Mouse (Mus musculus) midbrain, embryonic 14.5 days (tissue): ENCODE measurements around the gene Insig1. TPM values are rescaled to one million over a fixed set of nuclear protein-coding genes. Genes with fewer than 3 reads are reported as not detected.
A peak's percentile ranks its signal among the peaks of the same experiment; 100 is the strongest.

Source experiments
- ATAC-seq: fragments of 200-750 bp; cut with Nextera tagmentation; 2 replicates; pipeline ENCODE4 v1.8.0; 2017; ENCODE audit warnings: moderate number of reproducible peaks, moderate library complexity; ENCODE audit not compliant: low FRiP score, low TSS enrichment
- DNase-seq: peaks from one replicate; pipeline ENCODE4 v3.0.0-alpha.2; 2015
- H3K27ac ChIP-seq: fragments of 300-500 bp; sonication (generic); replicated peaks from 2 replicates; pipeline ENCODE4 v1.5.1; 2014; ENCODE audit warnings: mild to moderate bottlenecking, low read depth, low read length, moderate library complexity
- H3K27me3 ChIP-seq: fragments of 300-500 bp; sonication (generic); 2 replicates; pipeline ENCODE4 v1.6.1; 2014; ENCODE audit warnings: low read length, control low read depth, mixed read lengths; ENCODE audit not compliant: control insufficient read depth, insufficient read depth
- H3K36me3 ChIP-seq: fragments of 300-500 bp; sonication (generic); 2 replicates; pipeline ENCODE4 v1.6.1; 2014; ENCODE audit warnings: low read length, control low read depth; ENCODE audit not compliant: control insufficient read depth, insufficient read depth
- H3K4me1 ChIP-seq: fragments of 300-500 bp; sonication (generic); 2 replicates; pipeline ENCODE4 v1.6.1; 2014; ENCODE audit warnings: mild to moderate bottlenecking, antibody characterized with exemption, low read length, control low read depth; ENCODE audit not compliant: control insufficient read depth, insufficient read depth
- H3K4me2 ChIP-seq: fragments of 300-500 bp; sonication (generic); 2 replicates; pipeline ENCODE4 v1.6.1; 2014; ENCODE audit warnings: mild to moderate bottlenecking, low read length, moderate library complexity
- H3K4me3 ChIP-seq: fragments of 300-500 bp; sonication (generic); replicated peaks from 2 replicates; pipeline ENCODE4 v1.5.1; 2014; ENCODE audit warnings: low read depth, low read length
- H3K9ac ChIP-seq: fragments of 300-500 bp; sonication (generic); replicated peaks from 2 replicates; pipeline ENCODE4 v1.6.1; 2014; ENCODE audit warnings: mild to moderate bottlenecking, low read length, moderate library complexity
- H3K9me3 ChIP-seq: fragments of 300-500 bp; sonication (generic); 2 replicates; pipeline ENCODE4 v1.6.1; 2016; ENCODE audit warnings: low read length, control low read depth, mixed read lengths; ENCODE audit not compliant: control insufficient read depth
- whole genome bisulfite sequencing: fragments of 180-500 bp; shearing (Covaris S2); extraction: QIAGEN DNeasy Blood & Tissue Kit; methylation state at CpG from one replicate; pipeline ENCODE4 v1.1.7; 2014; 5-methylcytosine and 5-hydroxymethylcytosine counted together
- polyA plus RNA-seq: library from polyadenylated mRNA; unstranded; fragments of >200 nt; fragmentation: Nextera tagmentation; extraction: Ambion mirVana; gene quantifications from 2 replicates; pipeline ENCODE4 v1.2.1, GENCODE M21; 2014

The Insig1 gene
- polyA plus RNA-seq, 1 experiment from 2014 or later = 94.3 TPM

GRCm38 (mm10) chr5:28037639-28038038 lies 33.5 kb upstream of the Insig1 start:
- Histone ChIP-seq H3K4me2 (no peak overlapping the region), H3K36me3 (no peaks in the 10 kb centered on the region), H3K4me3 (no peak overlapping the region), H3K9ac (no peak overlapping the region), H3K27me3 (no peaks in the 10 kb centered on the region), H3K4me1 (no peaks in the 10 kb centered on the region), H3K27ac (no peak overlapping the region), H3K9me3 (no peaks in the 10 kb centered on the region)
- WGBS = 57% methylated on average over 5 of the region's 5 CpGs
- DNase-seq (peak; percentile 3), ATAC-seq (no peak)

GRCm38 (mm10) chr5:28038115-28038514 lies 33.0 kb upstream of the Insig1 start:
- 50% methylated on average over 2 of the region's 2 CpGs for WGBS
- no peaks in the 10 kb centered on the region for H3K36me3 ChIP-seq
- no peaks in the 10 kb centered on the region for H3K4me1 ChIP-seq
- no peak overlapping the region for H3K27ac ChIP-seq
- no peak overlapping the region for H3K4me2 ChIP-seq
- no peak overlapping the region for H3K9ac ChIP-seq
- ATAC-seq = peak; percentile 24; the same call in 1 of the 2 replicates
- H3K9me3 ChIP-seq = no peaks in the 10 kb centered on the region
- no peak overlapping the region for H3K4me3 ChIP-seq
- peak; percentile 37 for DNase-seq
- no peaks in the 10 kb centered on the region for H3K27me3 ChIP-seq

GRCm38 (mm10) chr5:28039746-28040655 lies 31.2 kb upstream of the Insig1 start:
- DNase-seq = no peak
- Histone ChIP-seq H3K27ac (no peak overlapping the region), H3K4me3 (no peak overlapping the region), H3K4me2 (no peak overlapping the region), H3K9ac (no peak overlapping the region), H3K27me3 (no peaks in the 10 kb centered on the region), H3K36me3 (no peaks in the 10 kb centered on the region), H3K9me3 (peaks cover 6% of the 10 kb centered on the region; the same call in 1 of the 2 replicates), H3K4me1 (no peaks in the 10 kb centered on the region)
- no peak for ATAC-seq
- 84% methylated on average over 7 of the region's 7 CpGs for WGBS

GRCm38 (mm10) chr5:28040726-28041125 lies 30.4 kb upstream of the Insig1 start:
- 91% methylated on average over 3 of the region's 3 CpGs for WGBS
- Histone ChIP-seq H3K4me1 (no peaks in the 10 kb centered on the region), H3K4me3 (no peak overlapping the region), H3K27me3 (no peaks in the 10 kb centered on the region), H3K36me3 (no peaks in the 10 kb centered on the region), H3K4me2 (no peak overlapping the region), H3K27ac (no peak overlapping the region), H3K9me3 (peaks cover 7% of the 10 kb centered on the region; the same call in 1 of the 2 replicates), H3K9ac (no peak overlapping the region)
- ATAC-seq (no peak), DNase-seq (no peak)

GRCm38 (mm10) chr5:28042021-28042420 lies 29.1 kb upstream of the Insig1 start:
- H3K4me1 ChIP-seq = no peaks in the 10 kb centered on the region
- no peak for DNase-seq
- H3K36me3 ChIP-seq = no peaks in the 10 kb centered on the region
- H3K27ac ChIP-seq = no peak overlapping the region
- no peak for ATAC-seq
- peaks cover 7% of the 10 kb centered on the region; the same call in 1 of the 2 replicates for H3K9me3 ChIP-seq
- H3K4me3 ChIP-seq = no peak overlapping the region
- 95% methylated on average over 3 of the region's 3 CpGs for WGBS
- H3K4me2 ChIP-seq = no peak overlapping the region
- H3K27me3 ChIP-seq = no peaks in the 10 kb centered on the region
- H3K9ac ChIP-seq = no peak overlapping the region

- H3K9ac ChIP-seq = no peak overlapping the region
- H3K4me3 ChIP-seq = no peak overlapping the region
- ATAC-seq (no peak), DNase-seq (no peak)
- 74% methylated on average over 2 of the region's 2 CpGs for WGBS
- no peak overlapping the region for H3K4me2 ChIP-seq
- no peak overlapping the region for H3K27ac ChIP-seq
- peaks cover 7% of the 10 kb centered on the region; the same call in 1 of the 2 replicates for H3K9me3 ChIP-seq
- no peaks in the 10 kb centered on the region for H3K27me3 ChIP-seq
- H3K36me3 ChIP-seq = no peaks in the 10 kb centered on the region
- no peaks in the 10 kb centered on the region for H3K4me1 ChIP-seq
Observed at GRCm38 (mm10) chr5:28042779-28043178, 28.4 kb upstream of the Insig1 start.

- DNase-seq = no peak
- Histone ChIP-seq H3K9ac (no peak overlapping the region), H3K4me3 (no peak overlapping the region), H3K36me3 (no peaks in the 10 kb centered on the region), H3K4me2 (no peak overlapping the region), H3K4me1 (no peaks in the 10 kb centered on the region), H3K9me3 (peaks cover 7% of the 10 kb centered on the region; the same call in 1 of the 2 replicates), H3K27me3 (no peaks in the 10 kb centered on the region), H3K27ac (no peak overlapping the region)
- ATAC-seq = no peak
- WGBS = 85% methylated on average over 5 of the region's 5 CpGs
Observed at GRCm38 (mm10) chr5:28043386-28043785, 27.8 kb upstream of the Insig1 start.

- WGBS = 90% methylated on average over 3 of the region's 3 CpGs
- Histone ChIP-seq H3K27me3 (no peaks in the 10 kb centered on the region), H3K27ac (no peak overlapping the region), H3K9me3 (peaks cover 7% of the 10 kb centered on the region; the same call in 1 of the 2 replicates), H3K36me3 (no peaks in the 10 kb centered on the region), H3K4me1 (no peaks in the 10 kb centered on the region), H3K4me2 (no peak overlapping the region), H3K9ac (no peak overlapping the region), H3K4me3 (no peak overlapping the region)
- ATAC-seq = no peak
- no peak for DNase-seq
Observed at GRCm38 (mm10) chr5:28046966-28047365, 24.2 kb upstream of the Insig1 start.

GRCm38 (mm10) chr5:28047961-28048360 lies 23.2 kb upstream of the Insig1 start:
- H3K9ac ChIP-seq = no peak overlapping the region
- no peak overlapping the region for H3K27ac ChIP-seq
- DNase-seq (no peak), ATAC-seq (no peak)
- H3K27me3 ChIP-seq = no peaks in the 10 kb centered on the region
- H3K9me3 ChIP-seq = peaks cover 7% of the 10 kb centered on the region; the same call in 1 of the 2 replicates
- 85% methylated on average over 1 of the region's 1 CpGs for WGBS
- no peak overlapping the region for H3K4me2 ChIP-seq
- H3K4me1 ChIP-seq = no peaks in the 10 kb centered on the region
- no peaks in the 10 kb centered on the region for H3K36me3 ChIP-seq
- no peak overlapping the region for H3K4me3 ChIP-seq
